Mouse (Mus musculus) myocyte (in vitro differentiated cells): ENCODE results near the gene Olfr1198.

ENCODE experiments used
- MAX ChIP-seq: IDR thresholded peaks from one replicate; pipeline ENCODE4 v1.6.1; 2011; ENCODE audit warnings: low read depth, mild to moderate bottlenecking, control low read depth
- MYOG ChIP-seq, 3 experiments: IDR thresholded peaks; one replicate each; pipeline ENCODE4 v1.6.1; 2011; ENCODE audit warnings: control low read depth in 2 of 3, low read depth in 2 of 3, mild to moderate bottlenecking in 2 of 3; ENCODE audit not compliant: insufficient read length in 2 of 3, control insufficient read depth in 1 of 3, insufficient read depth in 1 of 3
- POLR2A ChIP-seq: IDR thresholded peaks from one replicate; pipeline ENCODE4 v1.6.1; 2011; ENCODE audit warnings: low read depth, mild to moderate bottlenecking, control low read depth, moderate library complexity; ENCODE audit not compliant: insufficient read length
- TCF3 ChIP-seq: IDR thresholded peaks from one replicate; pipeline ENCODE4 v1.6.1; 2011; ENCODE audit warnings: low read depth, control low read depth; ENCODE audit not compliant: insufficient read length

GRCm38 (mm10) chr2:88704497-88704896 lies 46.7 kb downstream of the Olfr1198 start, which contains the start of gene Olfr1196:
- TF ChIP-seq POLR2A (no peak), TCF3 (no peak), MYOG (IDR thresholded peaks at IDR 0.05; ENCODE audit: control insufficient read depth in 1 of 3, insufficient read depth in 1 of 3, insufficient read length in 2 of 3, low read depth in 2 of 3) (no peak), MAX (no peak)
